Mouse (Mus musculus) bone marrow macrophage, adult 2 months (primary cell): ENCODE data around the gene Fcmr. TPM values are rescaled to one million over a fixed set of nuclear protein-coding genes. Genes with fewer than 3 reads are reported as not detected.

ENCODE experiments used
- H3K27ac ChIP-seq: 2 replicates; pipeline ENCODE4 v1.5.1; 2012; ENCODE audit warnings: low read depth, low read length; ENCODE audit not compliant: insufficient read depth
- H3K4me1 ChIP-seq: 2 replicates; pipeline ENCODE4 v1.6.1; 2012; ENCODE audit warnings: low read length; ENCODE audit not compliant: control insufficient read depth, insufficient read depth
- H3K4me3 ChIP-seq: 2 replicates; pipeline ENCODE4 v1.5.1; 2012; ENCODE audit warnings: mild to moderate bottlenecking, low read length, moderate library complexity; ENCODE audit not compliant: insufficient read depth
- CTCF ChIP-seq: IDR thresholded peaks from 2 replicates; pipeline ENCODE4 v1.5.1; 2012; ENCODE audit warnings: low read depth, mild to moderate bottlenecking, low read length, moderate library complexity
- POLR2A ChIP-seq: IDR thresholded peaks from 2 replicates; pipeline ENCODE4 v1.6.1; 2012; ENCODE audit warnings: mild to moderate bottlenecking, low read depth, low read length, borderline replicate concordance
- polyA plus RNA-seq: library from polyadenylated mRNA; stranded (reverse); fragments of >200 nt; gene quantifications from 2 replicates; pipeline ENCODE4 v1.2.4, GENCODE M21; 2012; ENCODE audit not compliant: missing spikeins, insufficient read depth, insufficient read length

The Fcmr gene
- polyA plus RNA-seq, 1 experiment, result not detected

DNA sequence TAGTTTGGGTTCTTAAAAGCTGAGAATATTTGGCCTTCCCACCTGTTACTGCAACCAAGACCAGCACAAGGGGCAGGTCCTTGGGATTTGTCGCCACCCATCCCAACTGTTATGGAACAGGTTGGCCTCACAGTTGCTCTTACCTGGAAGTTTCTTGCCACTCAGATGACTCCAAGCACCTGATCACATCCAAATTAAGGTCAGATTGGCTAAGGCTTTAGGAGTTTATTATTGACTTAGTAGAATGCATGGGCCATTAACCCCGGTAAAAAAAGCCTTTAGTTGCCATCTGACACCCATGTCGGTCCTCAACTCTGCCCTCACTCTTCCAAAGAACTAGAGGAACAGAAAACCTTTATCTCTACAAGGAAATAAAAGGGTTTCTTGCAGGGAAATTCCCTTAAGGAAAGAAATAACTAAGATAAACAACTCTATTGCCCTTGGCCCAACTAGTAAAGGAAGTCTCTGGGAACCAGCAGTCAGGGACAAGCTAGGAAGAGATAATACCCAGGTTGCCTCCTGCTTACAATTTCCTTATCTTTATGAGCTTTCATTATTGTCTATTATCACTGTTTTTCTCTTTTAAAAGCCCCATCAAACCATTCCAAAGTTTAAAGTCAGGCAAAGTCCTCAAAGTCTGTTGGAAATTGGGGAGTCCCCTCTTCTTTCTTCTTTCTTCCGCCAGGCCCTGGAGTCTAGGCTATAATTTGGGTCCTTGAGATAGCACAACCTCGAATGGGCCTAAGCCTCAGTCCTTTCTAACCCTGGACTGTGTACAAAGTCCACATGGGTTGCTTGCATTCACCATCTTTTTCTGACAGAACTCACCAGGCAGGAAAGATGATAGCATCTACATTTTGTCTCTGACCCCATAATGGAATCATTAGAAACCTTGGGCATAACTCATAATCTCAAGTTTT lies 33.0 kb upstream of the Fcmr start:
- no peak overlapping the region for H3K27ac ChIP-seq
- H3K4me3 ChIP-seq, result no peak overlapping the region
- TF ChIP-seq POLR2A, result no peak
- no peak for TF ChIP-seq CTCF
- no peaks in the 10 kb centered on the region for H3K4me1 ChIP-seq

- H3K4me3 ChIP-seq, result no peak overlapping the region
- no peaks in the 10 kb centered on the region for H3K4me1 ChIP-seq
- no peak for TF ChIP-seq CTCF
- TF ChIP-seq POLR2A, result no peak
- no peak overlapping the region for H3K27ac ChIP-seq
Measured at GRCm38 (mm10) chr1:130835161-130835936, 30.1 kb upstream of the Fcmr start.

- Histone ChIP-seq H3K4me1 (no peaks in the 10 kb centered on the region), H3K27ac (no peak overlapping the region), H3K4me3 (no peak overlapping the region)
- no peak for TF ChIP-seq POLR2A
- TF ChIP-seq CTCF, result no peak
Measured at GRCm38 (mm10) chr1:130838288-130838687, 27.2 kb upstream of the Fcmr start.

DNA sequence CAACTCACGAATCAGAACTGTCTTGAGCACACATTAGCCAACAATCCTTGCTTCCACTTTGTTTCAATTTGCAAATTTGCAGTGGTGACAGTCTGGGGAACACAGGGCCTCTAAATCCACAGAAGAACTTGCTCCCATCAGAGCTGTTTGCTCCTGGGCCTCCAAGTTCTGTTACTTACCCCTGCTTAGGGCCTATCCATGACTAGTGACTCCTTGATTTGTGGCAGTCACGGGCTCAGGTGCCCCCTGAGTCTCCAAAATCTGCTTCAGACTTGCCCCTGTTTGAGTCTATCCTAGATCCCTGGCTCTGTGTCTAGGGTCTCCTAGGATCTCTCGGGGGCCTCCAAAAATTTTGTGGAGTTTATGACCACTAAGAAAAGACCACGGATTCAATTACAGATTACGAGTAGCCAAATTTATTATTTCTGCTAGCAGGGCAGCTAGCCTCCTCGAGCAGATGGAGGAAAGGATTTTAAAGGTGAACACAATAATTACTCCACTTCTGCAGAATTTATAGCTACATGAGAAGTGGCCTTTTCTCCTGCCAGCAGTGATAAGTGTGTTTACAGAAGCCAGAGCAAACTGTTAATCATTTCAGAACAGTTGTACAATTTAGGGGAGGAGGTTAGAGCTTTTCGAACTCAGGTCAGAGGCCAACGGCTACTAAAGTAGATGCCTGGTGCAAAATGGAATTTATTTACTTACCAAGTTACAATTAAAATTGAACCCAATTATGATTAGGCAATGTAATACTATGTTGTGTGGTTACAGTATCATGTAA lies 24.7 kb upstream of the Fcmr start:
- TF ChIP-seq POLR2A, result no peak
- H3K4me1 ChIP-seq, result no peaks in the 10 kb centered on the region
- no peak overlapping the region for H3K4me3 ChIP-seq
- H3K27ac ChIP-seq, result no peak overlapping the region

- TF ChIP-seq CTCF (no peak), POLR2A (no peak)
- H3K4me3 ChIP-seq, result no peak overlapping the region
- H3K27ac ChIP-seq, result no peak overlapping the region
- H3K4me1 ChIP-seq, result no peaks in the 10 kb centered on the region
Measured at GRCm38 (mm10) chr1:130841621-130842020, 23.8 kb upstream of the Fcmr start.

DNA sequence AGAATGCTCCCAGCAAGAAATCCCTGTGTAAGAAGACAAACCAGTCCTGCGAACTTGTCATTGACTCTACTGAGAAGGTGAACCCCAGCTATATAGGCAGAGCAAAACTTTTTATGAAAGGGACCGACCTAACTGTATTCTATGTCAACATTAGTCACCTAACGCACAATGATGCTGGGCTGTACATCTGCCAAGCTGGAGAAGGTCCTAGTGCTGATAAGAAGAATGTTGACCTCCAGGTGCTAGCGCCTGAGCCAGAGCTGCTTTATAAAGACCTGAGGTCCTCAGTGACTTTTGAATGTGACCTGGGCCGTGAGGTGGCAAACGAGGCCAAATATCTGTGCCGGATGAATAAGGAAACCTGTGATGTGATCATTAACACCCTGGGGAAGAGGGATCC lies 21.0 kb upstream of the Fcmr start:
- Histone ChIP-seq H3K4me1 (no peaks in the 10 kb centered on the region), H3K4me3 (no peak overlapping the region), H3K27ac (no peak overlapping the region)
- TF ChIP-seq CTCF (no peak), POLR2A (no peak)

DNA sequence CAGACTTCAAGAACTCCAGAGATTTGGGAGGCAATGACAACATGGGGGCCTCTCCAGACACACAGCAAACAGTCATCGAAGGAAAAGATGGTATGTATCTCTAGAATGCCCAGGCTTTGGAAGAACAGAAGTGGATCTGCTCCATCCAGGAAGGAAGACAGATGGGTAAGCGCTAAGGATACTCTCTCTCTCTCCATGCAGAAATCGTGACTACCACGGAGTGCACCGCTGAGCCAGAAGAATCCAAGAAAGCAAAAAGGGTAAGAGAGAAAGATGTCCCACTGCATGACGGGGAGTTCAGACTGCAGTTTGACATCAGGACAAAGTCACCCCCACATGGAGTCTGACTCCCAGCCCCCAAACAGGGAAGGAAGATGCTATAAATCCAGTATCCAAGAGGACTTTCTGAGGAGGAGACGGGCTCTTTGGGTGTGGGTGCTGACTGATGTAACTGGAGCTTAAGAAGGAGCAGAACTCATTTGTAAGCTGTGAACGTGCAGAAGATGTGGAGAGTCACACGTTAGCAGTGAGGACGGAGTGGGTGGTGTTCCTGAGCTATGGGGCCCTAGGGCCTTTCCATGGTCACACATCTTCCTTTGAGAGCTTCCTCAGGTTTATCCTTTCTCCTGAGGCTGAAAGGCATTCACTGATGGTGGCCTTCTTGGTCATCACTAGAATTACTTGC lies 15.8 kb upstream of the Fcmr start:
- no peak overlapping the region for H3K27ac ChIP-seq

GRCm38 (mm10) chr1:130850405-130850804 lies 15.1 kb upstream of the Fcmr start:
- TF ChIP-seq CTCF, result no peak
- TF ChIP-seq POLR2A, result no peak
- H3K4me3 ChIP-seq, result no peak overlapping the region
- no peak overlapping the region for H3K27ac ChIP-seq
- no peaks in the 10 kb centered on the region for H3K4me1 ChIP-seq

More for the DNA sequence above, 15.8 kb upstream of the Fcmr start:
- Histone ChIP-seq H3K4me1 (no peaks in the 10 kb centered on the region), H3K4me3 (no peak overlapping the region)
- TF ChIP-seq CTCF (no peak), POLR2A (no peak)

DNA sequence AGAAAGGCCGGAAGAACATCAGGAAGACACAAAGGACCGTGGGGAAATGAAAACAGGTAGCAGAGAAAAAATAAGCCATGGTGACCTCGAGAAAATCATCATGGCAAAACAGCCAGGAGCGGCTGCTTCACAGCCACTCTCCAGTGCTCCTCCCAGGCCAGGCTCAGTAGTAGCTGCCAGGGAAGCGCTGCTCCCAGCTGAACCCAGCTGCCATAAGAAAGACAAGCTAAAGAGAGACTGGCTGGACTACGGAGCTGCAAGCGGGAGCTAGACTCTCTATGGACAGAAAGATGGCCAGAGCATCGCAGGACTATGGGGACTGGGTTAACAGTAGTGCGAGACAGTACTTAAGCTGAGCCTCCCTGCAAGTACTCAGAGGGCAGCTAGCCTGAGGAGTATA lies 10.7 kb upstream of the Fcmr start:
- Histone ChIP-seq H3K4me3 (no peak overlapping the region), H3K27ac (no peak overlapping the region), H3K4me1 (no peaks in the 10 kb centered on the region)
- TF ChIP-seq CTCF, result no peak
- TF ChIP-seq POLR2A, result no peak
